Comparison of ENCODE assay signal across 22 mouse cellular contexts in the genomic region with DNA sequence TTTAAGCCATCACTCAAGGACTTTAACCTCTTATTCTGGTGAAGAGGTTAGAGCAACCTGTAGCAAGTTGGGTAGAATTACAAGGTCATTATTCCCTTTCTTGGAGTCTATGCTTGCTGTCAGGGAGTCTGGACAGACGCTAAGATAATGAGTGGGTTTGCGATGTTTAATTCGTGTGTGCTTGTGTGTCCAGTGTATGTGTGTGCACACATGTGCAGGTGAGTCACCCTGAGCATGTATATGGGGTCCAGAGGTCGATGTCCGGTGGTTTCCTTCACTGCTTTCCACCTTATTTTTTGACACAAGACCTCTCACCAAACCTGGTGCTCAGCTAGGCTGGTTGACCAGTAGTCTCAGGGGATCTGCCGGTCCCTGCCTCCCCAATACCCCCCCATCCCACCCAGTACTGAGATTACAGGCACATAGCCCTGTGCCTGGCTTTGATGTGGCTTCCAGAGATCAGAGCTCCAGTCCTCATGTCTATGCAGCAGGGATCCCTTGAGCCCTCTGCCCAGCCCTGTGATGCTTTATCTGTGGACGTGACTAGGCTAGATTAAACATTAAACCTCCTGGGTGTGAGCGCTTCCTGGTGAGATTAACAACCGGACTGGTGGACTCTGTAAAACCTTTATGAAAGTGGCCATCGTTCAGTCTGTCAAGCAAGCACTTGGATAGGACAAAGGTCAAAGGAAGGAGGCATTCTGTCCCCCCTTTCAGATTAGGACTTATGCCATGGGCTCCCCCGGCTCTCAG.
A peak's percentile ranks its signal among the peaks of the same experiment; 100 is the strongest.
DNase-seq lines count a peak whose midpoint lies in the region; ATAC-seq and TF ChIP-seq lines count a peak whose summit lies in the region.
"Had no signal": no experiment of that assay in that cellular context is flagged by ENCODE, and none has a peak within 500 bp of the region (broad histone marks: within the 10 kb centered on the region; RNA-seq: fewer than 3 reads in every experiment).

No protein-coding gene starts in this region.

- no peak overlapping the region for H3K9ac ChIP-seq in intestine, embryonic 15.5 days
- H3K9ac ChIP-seq in intestine, postnatal 0 days (ENCODE audit: low read depth, low read length) = no peak overlapping the region; the same call in 1 of the 2 replicates
- H3K9ac ChIP-seq in liver, postnatal 0 days (replicated peaks) = no peak overlapping the region
- H3K9ac ChIP-seq: embryonic facial prominence, embryonic 15.5 days; hindbrain, embryonic 15.5 days; lung, embryonic 14.5 days; neural tube, embryonic 15.5 days had no signal

- peak; percentile 18 for DNase-seq in liver
- DNase-seq in liver, postnatal 0 days = no peak
- DNase-seq in cerebellum, postnatal 10 days = no peak
- no peak for DNase-seq in testis, postnatal 10 days (ENCODE audit: low spot score)
- DNase-seq in spleen, postnatal 10 days (ENCODE audit: low spot score in 2 of 2) = no peak
- DNase-seq: cerebellum, postnatal 14 days; embryo, embryonic 11 days; gastrocnemius, postnatal 36 days; heart, postnatal 14 days; left cerebral cortex, postnatal 4 days; lung, embryonic 14.5 days; midbrain, embryonic 14.5 days; thymus, postnatal 14 days had no signal

- no peak for TF ChIP-seq EP300 in liver, postnatal 0 days (IDR thresholded peaks at IDR 0.05; ENCODE audit: low read depth)

- ATAC-seq in intestine, embryonic 15.5 days = peak; percentile 97
- ATAC-seq in intestine, postnatal 0 days = peak; percentile 97
- ATAC-seq in liver, postnatal 0 days = peak; percentile 13; the same call in 1 of the 2 replicates
- ATAC-seq in cerebellum, adult (ENCODE audit: insufficient number of reproducible peaks, low FRiP score, low TSS enrichment) = no peak

- no peaks in the 10 kb centered on the region for H3K27me3 ChIP-seq in intestine, embryonic 15.5 days (replicated peaks)
- H3K27me3 ChIP-seq in intestine, postnatal 0 days (replicated peaks; ENCODE audit: control insufficient read depth, insufficient read depth, low read length) = no peaks in the 10 kb centered on the region
- H3K27me3 ChIP-seq in liver, postnatal 0 days (ENCODE audit: insufficient read depth, low read length) = no peaks in the 10 kb centered on the region
- H3K27me3 ChIP-seq: embryonic facial prominence, embryonic 15.5 days; hindbrain, embryonic 15.5 days; neural tube, embryonic 15.5 days had no signal

- H3K4me1 ChIP-seq in intestine, embryonic 15.5 days (replicated peaks) = peaks cover 4% of the 10 kb centered on the region; the same call in 1 of the 2 replicates
- no peaks in the 10 kb centered on the region for H3K4me1 ChIP-seq in intestine, postnatal 0 days (replicated peaks; ENCODE audit: control insufficient read depth, insufficient read depth, low read length)
- H3K4me1 ChIP-seq in liver, postnatal 0 days (ENCODE audit: insufficient read depth) = no peaks in the 10 kb centered on the region
- H3K4me1 ChIP-seq: embryonic facial prominence, embryonic 15.5 days; hindbrain, embryonic 15.5 days; neural tube, embryonic 15.5 days had no signal

- H3K27ac ChIP-seq in intestine, embryonic 15.5 days = peak overlapping the region; percentile 76
- peak overlapping the region; percentile 91 for H3K27ac ChIP-seq in intestine, postnatal 0 days (ENCODE audit: low read depth, low read length)
- no peak overlapping the region for H3K27ac ChIP-seq in liver, postnatal 0 days (ENCODE audit: low read depth)
- H3K27ac ChIP-seq: embryonic facial prominence, embryonic 15.5 days; hindbrain, embryonic 15.5 days; macrophage; neural tube, embryonic 15.5 days had no signal

- no peaks in the 10 kb centered on the region for H3K36me3 ChIP-seq in intestine, embryonic 15.5 days
- H3K36me3 ChIP-seq in intestine, postnatal 0 days (ENCODE audit: control insufficient read depth, insufficient read depth) = no peaks in the 10 kb centered on the region
- no peaks in the 10 kb centered on the region for H3K36me3 ChIP-seq in liver, postnatal 0 days (replicated peaks; ENCODE audit: insufficient read depth, low read length)
- H3K36me3 ChIP-seq: embryonic facial prominence, embryonic 15.5 days; hindbrain, embryonic 15.5 days; neural tube, embryonic 15.5 days had no signal

- H3K4me3 ChIP-seq in intestine, embryonic 15.5 days (replicated peaks) = no peak overlapping the region
- no peak overlapping the region for H3K4me3 ChIP-seq in intestine, postnatal 0 days (ENCODE audit: low read depth, low read length)
- H3K4me3 ChIP-seq in liver, postnatal 0 days (ENCODE audit: low read depth, low read length) = no peak overlapping the region
- H3K4me3 ChIP-seq: embryonic facial prominence, embryonic 15.5 days; hindbrain, embryonic 15.5 days; myocyte; neural tube, embryonic 15.5 days had no signal

- WGBS in intestine, embryonic 15.5 days = 59% methylated on average over 11 of the region's 11 CpGs
- 42% methylated on average over 11 of the region's 11 CpGs for WGBS in intestine, postnatal 0 days
- WGBS in liver, postnatal 0 days (ENCODE audit: insufficient replicate concordance) = 66% methylated on average over 11 of the region's 11 CpGs

- TF ChIP-seq CTCF in intestine, postnatal 0 days (IDR thresholded peaks at IDR 0.05; ENCODE audit: low read depth) = no peak
- TF ChIP-seq CTCF in liver, postnatal 0 days (IDR thresholded peaks at IDR 0.05; ENCODE audit: low read depth) = no peak

- H3K4me2 ChIP-seq in intestine, embryonic 15.5 days (replicated peaks) = peak overlapping the region; percentile 14; the same call in 1 of the 2 replicates
- peak overlapping the region; percentile 30; the same call in 1 of the 2 replicates for H3K4me2 ChIP-seq in intestine, postnatal 0 days (replicated peaks; ENCODE audit: low read depth)
- no peak overlapping the region for H3K4me2 ChIP-seq in liver, postnatal 0 days (ENCODE audit: low read depth, low read length)
- H3K4me2 ChIP-seq: embryonic facial prominence, embryonic 15.5 days; heart, embryonic 11.5 days; hindbrain, embryonic 15.5 days; lung, embryonic 14.5 days; neural tube, embryonic 15.5 days had no signal

- no peaks in the 10 kb centered on the region for H3K9me3 ChIP-seq in intestine, embryonic 15.5 days
- no peaks in the 10 kb centered on the region for H3K9me3 ChIP-seq in intestine, postnatal 0 days (ENCODE audit: control insufficient read depth)
- H3K9me3 ChIP-seq in liver, postnatal 0 days (ENCODE audit: low read length) = no peaks in the 10 kb centered on the region
- H3K9me3 ChIP-seq: embryonic facial prominence, embryonic 15.5 days; hindbrain, embryonic 15.5 days; neural tube, embryonic 15.5 days had no signal
